Mouse (Mus musculus) embryo, embryonic 10 days (tissue): ENCODE measurements at regions not wholly inside any gene's neighbourhood (a gene's known extent, or its start where the extent isn't known, plus 50 kb on each side); places are given as distances from the start of the nearest gene placed in this dataset.

Source experiments
- DNase-seq: peaks from one replicate; pipeline ENCODE4 v3.0.0-alpha.2; 2015; ENCODE audit warnings: low spot score

DNA sequence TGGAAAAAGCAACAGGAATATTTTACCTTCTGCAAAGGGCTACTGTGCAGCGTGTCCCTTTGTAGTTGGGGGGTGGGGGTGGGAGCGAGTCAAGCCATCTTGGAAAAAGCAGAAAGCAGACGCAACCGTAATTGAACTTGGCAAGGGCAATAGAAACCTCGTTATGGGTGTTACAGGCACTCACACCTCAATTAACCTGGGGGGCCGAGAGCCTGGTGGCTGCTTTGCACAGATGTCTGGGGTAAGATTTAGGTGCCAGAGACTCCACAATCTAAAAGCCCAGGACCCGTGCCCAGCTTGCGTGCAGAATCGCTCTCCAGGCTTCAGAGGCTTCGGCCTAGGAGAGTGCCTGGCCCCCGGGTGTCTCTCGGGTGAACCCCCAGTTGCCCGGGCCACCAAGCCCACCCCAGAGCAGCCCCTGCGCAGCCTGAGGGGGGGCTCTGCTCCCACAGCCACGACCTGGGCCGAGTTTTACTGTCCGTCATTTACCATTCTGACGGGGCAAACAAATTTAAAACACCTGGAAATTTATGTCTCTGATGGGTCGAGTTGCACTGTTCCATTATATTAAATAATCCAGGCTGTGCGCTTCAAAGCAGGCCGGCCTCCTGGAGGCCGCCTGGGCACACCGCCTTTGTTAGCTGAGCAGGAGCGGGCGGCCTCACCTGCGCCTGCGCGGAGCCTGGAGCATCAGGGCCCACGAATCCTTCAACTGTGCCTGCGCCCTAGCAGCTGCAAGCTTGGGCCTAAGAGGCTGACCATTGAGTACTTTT is 212.4 kb downstream of the Srbd1 start:
- peak; percentile 20 for DNase-seq

DNA sequence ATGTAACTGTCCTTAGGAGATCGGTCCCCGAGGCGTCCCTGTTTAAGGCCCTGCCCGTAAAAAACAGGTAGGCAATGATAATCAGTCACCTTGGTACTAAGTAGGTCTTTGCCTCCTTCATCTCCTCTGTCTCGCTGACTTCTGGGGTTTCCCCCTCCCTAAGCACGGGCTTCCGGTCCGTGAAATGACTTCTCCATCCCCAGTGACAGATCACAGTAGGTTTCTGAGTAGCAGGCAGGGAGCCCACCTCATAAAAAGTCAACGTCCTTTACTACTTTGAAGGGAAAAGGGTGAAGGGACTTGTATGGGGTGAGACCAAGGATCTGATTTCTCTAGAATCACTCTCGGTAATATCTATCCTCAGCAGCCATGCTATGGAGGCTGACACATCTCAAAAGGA is 213.0 kb downstream of the Srbd1 start:
- no peak for DNase-seq

GRCm38 (mm10) chr17:85930789-85931188 is 214.2 kb downstream of the Srbd1 start:
- no peak for DNase-seq

DNA sequence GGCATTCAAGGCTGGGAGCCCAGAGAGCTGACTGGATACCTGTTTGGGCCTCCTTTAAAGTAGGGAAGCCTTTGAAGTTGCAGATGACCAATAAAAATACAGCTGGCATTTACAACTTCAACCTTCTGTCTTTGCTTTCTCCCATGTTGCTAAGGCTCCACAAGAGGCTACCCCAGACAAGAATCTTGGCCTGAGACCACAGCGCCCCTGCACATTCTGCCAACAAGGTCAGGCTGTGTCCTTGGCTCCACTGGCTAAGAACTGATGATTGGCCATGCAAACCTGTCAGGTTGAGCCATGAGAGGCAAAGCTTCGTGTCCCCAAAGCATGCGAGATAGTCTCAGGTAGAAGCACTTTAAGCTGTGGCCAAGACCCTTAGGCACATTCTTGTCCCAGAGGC is 214.6 kb downstream of the Srbd1 start:
- DNase-seq, result no peak

GRCm38 (mm10) chr17:85929699-85930286 is 215.2 kb downstream of the Srbd1 start:
- no peak for DNase-seq

DNA sequence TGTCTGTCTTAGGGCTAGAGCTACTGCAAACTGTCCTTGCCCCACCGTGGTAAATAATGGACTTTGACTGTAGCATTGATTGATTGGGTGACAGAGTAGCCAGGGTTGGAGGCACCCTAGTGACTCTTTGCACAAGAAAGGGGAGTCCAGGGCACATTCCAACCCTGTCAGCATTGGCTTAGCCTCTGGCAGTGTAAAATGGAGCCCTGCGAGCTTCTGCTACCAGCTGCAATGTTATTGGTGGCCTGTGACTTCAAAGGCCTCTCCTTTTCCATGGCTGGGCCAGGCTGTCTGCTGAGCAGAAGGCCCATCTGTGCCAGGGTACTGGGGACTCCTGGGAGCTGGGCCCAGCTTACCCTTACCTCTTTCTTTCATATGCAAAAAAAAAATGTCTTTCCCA is 216.4 kb downstream of the Srbd1 start:
- peak; percentile 32 for DNase-seq

- DNase-seq, result no peak
These were observed 217.7 kb downstream of the Srbd1 start for GRCm38 (mm10) chr17:85927261-85927660.

GRCm38 (mm10) chr17:85926044-85926443 is 218.9 kb downstream of the Srbd1 start:
- no peak for DNase-seq

DNA sequence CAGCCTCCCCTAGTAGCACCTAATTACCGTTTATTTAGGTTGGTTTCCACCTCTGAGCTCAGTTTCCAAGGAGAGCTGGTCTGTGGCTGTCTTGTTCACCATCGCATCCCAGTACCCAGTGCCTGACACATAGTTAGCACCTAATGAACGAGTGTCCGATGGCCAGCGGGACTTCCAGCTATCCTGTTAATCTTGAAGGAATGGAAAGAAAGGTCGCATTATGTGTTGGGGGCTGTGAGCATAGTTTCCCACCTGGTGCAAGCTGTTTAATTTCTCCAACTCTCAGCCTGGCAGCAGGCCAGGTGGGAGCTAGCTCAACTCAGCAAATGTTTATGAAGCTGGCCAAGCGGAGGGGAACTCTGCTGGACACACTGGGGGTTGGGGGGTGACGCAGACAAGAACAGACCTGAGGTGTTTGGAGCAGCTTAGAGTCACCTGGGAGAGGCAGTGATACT is 223.7 kb downstream of the Srbd1 start:
- no peak for DNase-seq

- DNase-seq, result no peak
These were observed 225.1 kb downstream of the Srbd1 start for GRCm38 (mm10) chr17:85919868-85920267.

- DNase-seq, result no peak
These were observed 227.8 kb upstream of the Six2 start for GRCm38 (mm10) chr17:85915870-85916269.

- no peak for DNase-seq
These were observed 226.0 kb upstream of the Six2 start for GRCm38 (mm10) chr17:85914062-85914461.

DNA sequence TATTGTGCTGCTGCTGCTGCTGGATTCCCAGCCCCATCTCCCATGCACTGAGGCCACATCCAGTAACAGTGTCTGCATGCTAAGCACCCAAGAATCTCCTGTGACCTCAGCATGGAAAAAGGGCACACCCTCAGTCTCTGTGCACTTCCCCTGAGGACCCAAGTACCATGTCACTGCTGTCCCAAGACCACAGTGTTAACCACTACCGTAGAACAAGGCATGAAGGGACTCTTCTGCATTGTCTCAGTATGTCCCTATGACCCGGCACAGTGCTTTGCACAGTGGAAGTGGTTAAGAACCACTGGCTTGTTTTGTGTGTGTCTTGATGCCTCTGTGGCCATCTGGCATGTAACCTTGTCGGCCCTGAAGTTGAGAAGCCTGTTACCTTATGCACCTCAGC is 220.6 kb upstream of the Six2 start:
- DNase-seq, result no peak

DNA sequence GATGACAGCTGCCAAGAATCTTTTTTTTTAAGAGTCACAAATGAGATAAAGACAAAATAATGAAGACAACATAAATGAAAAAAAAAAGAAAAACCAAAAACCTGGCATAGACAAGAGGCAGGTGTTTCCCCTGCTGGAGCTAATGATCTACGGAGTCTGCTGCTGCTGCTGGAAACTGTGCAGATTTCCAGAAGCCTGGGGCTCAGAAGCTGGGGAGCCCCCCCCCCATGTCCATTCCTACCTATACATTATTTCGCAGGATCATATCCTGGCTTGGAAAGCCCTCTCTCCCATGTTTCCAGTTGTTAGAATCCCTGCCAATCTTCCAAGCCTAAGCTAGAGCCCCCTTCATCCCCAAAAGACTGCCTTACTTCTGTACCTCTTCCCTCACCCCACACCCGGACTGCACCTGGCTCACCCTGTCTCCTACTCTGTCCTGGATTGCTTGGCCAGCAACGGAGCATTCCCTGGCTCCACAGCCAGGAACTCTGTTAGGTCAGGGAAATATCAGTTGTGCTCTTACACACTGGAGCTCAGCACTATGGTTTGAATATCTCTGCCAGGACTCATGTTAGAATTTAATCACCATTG is 218.6 kb upstream of the Six2 start:
- DNase-seq, result no peak

DNA sequence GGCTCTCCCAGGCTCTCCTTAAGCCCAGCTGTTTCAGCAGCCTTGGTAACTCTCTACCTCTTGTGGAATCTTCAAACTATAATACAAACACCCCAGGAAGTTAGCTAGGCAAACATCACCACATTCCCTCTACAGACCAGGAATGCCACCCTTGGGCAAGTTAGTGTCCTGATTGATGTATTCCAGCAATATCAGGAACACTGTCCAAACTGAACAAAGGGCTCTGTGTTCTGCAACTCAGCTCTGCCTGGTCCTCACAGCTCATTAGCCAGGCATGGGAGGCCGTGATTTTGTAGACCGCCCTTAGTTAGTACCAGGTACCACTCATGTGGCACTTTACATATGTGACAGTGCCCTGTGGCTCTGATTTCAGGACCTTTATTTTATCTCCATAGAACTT is 214.5 kb upstream of the Six2 start:
- DNase-seq, result peak; percentile 36

DNA sequence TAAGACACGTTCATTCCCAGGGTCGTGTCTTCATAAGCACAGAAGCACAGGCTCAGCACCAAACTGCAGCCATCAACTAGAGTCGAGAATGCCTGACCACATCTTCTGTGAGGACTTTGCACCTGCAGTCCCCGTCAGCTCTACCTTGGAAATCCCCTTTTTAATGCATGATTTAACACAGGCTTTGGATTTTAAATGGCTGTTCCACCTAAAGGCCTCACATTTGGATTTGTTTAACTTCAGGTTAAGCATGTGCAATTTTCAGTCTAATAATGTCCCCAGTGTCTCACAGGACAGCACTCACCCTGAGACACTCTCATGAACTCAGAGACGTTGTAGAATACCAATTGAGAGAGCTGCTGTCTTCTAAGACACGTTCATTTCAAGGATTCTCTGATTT is 211.0 kb upstream of the Six2 start:
- DNase-seq, result no peak

DNA sequence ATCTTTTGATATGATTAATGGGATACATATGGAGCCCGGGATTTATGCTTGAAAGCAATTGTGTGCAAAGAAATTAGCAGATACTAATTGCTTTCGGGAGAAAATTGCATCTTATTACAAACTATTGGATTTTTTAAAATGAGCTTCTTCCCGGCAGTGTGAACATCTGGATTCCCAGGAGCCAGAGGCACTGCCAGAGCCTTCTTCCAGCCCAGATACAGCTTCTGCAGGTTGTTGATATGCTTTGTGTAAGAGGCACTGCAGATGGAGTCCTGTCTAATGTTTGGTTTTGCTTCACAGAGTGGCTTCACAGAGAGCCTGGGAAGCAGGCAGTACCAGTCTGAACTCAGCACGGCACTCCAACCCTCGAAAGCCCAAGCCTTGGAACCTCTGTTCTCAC is 207.9 kb upstream of the Six2 start:
- DNase-seq, result no peak

DNA sequence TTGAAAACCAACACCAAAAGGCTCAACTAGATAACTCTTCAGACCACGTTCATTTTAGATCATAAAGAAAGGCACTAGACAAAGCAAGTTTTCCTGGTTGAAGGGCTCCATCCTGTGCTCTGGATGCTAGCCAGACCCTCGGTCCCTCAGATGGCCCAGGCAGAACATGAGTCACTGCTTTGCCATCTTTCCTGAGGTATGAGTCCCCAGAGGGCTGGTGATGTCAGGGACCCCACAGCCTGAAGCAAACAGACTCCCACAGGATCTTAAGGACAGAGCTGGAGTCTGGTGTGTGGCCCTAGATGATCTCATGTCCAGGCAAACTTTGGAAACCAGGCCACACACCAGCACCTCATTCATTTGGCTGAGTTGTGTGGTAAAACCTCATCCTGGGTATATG is 203.2 kb upstream of the Six2 start:
- no peak for DNase-seq

DNA sequence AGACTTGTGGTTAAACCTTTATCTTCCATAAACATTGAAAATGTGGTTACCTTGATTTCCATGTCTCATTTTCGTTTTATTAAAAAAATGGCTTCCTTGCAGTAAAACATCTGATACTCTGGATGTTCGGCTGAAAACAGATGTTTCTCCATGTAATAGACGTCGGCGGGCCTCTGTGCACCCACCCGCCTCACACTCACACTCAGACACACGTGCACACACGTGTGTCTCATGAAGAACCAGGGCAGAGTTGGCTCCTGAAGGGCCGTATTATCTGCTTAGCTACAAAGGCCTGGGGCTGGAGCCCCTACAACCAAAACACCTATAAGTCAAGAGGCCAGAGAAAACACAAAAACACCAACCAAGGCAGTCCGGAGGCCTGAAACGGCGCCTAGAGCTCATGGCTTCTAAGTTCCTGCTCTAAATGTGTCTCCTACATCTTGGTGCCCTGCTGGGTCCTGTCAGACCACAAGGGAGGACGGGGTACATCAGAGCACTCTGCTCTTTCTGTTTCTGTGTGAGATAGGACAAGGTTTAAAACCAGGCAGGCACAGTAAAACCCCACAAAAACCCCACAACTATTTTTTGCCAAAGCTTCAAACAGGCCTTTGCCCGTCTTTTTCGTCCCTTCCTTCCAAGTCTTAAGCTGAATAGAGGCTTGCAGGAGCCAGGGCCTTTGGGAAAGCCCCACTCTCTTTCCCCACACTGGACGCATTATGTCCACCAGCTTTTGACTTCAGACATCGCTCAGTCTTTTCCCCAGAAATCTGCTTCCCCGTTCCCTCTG is 201.9 kb upstream of the Six2 start:
- no peak for DNase-seq

- DNase-seq, result no peak
These were observed 200.7 kb upstream of the Six2 start for GRCm38 (mm10) chr17:85888568-85889398.

- no peak for DNase-seq
These were observed 198.6 kb upstream of the Six2 start for GRCm38 (mm10) chr17:85886675-85887074.

DNA sequence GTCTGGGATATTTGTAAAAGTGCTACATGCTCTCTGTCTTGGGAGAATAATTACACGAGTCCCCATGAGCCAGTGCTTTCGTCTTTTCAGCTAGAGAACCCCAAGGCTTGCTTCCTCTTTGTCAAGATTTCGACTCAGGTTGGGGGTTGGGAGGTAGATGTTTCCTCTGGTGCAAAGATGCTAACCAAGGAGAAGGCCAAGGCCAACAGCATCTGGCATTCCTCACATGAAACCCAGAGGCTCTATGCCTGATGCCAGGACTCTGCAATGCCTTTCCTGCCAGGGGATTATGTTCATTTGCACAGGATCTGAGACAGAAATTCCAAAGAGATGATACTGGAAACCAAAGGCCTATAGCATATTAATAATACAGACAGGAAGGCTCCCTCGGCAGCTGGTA is 198.2 kb upstream of the Six2 start:
- no peak for DNase-seq
